Mouse (Mus musculus) right cerebral cortex, postnatal 36 days (tissue): ENCODE measurements at regions not wholly inside any gene's neighbourhood (a gene's known extent, or its start where the extent isn't known, plus 50 kb on each side); places are given as distances from the start of the nearest gene placed in this dataset.
"Not testable (repeated sequence)": the region's sequence is repeated elsewhere in the genome, so short reads cannot be mapped to it uniquely, and the experiment has no call there.

Experiments used
- DNase-seq, 2 experiments: peaks; one replicate each; pipeline ENCODE4 v3.0.0; 2022; ENCODE audit warnings: low spot score in 2 of 2, mixed read lengths in 1 of 2

GRCm38 (mm10) chr12:20802027-20802426, 188.2 kb upstream of the Asap2 start:
- DNase-seq, result not testable (repeated sequence)

DNA sequence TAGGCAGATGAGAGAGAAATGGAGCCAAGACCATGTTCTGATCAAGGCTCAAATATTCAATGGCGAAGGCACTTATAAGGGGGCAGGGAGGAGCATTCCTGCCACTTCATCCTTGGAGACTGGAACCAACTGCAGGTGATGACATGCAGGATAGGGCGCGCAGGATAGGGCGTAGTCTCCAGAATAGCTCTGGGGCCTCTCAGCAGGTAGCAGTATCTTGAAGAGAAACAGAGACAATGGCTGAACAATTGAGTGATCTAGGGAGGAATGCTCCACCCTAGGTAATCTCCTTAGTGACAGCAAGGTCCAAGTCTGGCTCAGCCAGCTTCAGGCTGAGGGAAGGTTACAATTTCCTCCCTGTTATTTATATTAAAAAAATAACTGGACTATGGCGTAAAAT, 184.8 kb upstream of the Asap2 start:
- DNase-seq, result not testable (repeated sequence)

DNA sequence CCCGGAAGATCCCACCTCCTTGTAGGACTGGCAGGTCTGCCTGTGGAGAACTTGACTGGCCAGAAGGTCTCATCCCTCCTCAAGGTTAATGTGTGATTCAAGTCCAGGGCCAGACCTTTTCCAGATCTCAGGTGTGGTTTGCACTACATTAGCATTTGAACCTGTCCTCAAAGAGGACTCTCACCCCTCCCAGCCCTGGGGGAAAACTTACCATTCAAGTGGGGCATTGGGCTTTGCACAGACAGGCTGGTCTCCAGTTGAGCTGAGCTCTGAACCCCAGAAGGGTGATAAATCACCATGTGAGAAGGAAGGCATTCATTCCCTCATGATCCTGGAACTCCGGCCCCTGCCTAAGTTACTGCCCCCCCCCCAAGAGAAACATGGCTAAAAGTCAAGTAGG, 183.6 kb upstream of the Asap2 start:
- DNase-seq, result no peak

DNA sequence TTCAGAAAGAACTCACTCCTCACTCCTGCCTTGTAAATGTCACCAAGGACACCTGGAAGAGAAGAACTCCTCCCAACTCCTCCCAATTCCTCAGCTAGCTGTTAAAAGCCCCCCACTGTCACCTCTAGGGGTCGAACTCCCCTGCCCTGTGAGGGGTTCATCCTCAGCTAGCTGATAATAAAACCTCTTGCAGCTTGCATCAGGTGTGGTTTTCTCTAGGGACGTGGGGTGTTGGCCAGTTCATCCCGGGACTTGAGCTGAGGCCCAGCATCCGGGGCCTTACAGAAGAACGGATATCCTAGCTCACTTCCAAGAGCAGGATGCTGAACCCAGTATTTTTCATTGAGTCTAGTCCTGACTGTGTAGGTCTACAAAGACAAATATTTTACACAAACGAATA, 176.4 kb upstream of the Asap2 start:
- DNase-seq, result not testable (repeated sequence)

GRCm38 (mm10) chr12:20815121-20815520, 175.1 kb upstream of the Asap2 start:
- DNase-seq, result not testable (repeated sequence)

GRCm38 (mm10) chr12:20815599-20815998, 174.7 kb upstream of the Asap2 start:
- DNase-seq, result no peak

DNA sequence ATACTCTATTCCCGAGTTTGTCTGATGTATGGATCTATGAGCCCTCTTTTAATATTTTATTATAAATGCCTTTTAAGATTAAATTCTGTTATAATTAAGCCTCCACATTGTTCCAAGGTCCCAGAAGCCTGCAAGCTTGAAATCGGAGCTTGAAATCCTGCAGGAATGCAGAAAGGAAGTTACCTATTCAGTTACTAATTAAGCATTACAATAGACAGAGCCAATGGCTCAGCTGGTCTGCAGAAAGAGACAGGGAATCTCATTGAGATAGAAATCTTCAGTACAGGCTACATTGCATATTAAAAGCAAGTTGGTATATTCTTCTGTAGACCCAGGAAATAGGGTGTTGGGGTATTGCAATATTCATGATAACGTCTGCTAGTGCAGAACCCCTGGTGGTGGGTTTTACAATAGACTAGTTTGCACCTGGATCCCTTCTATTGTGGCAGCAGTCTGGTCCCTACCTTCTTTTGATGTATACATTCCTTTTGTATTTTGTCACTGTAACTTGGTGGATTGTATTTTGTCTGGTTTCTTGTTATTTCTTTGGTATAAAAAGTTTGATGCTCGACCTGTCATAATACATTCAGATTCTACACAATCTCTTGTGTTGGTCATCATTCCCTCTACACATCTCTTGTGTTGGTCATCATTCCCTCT, 146.5 kb upstream of the Asap2 start:
- DNase-seq, result not testable (repeated sequence)

DNA sequence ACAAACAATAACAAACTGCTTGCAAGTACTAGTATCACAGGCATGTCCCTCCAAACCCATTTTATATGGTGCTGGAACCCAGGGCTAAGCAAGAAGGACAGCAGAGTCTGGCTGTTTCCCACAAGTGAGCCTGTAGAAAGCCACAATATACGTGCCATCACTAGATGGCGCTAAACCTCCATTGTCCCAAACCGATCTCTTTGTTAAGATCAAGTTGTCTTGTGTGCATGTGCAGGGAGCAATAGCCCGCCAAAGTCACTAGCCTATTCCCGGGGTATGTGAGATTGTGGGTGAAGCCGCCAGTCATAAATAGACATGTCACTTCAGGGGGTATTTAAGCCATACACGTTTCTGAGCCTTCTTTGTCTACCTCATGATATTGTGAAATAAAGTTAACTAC, 145.4 kb upstream of the Asap2 start:
- DNase-seq, result not testable (repeated sequence)

DNA sequence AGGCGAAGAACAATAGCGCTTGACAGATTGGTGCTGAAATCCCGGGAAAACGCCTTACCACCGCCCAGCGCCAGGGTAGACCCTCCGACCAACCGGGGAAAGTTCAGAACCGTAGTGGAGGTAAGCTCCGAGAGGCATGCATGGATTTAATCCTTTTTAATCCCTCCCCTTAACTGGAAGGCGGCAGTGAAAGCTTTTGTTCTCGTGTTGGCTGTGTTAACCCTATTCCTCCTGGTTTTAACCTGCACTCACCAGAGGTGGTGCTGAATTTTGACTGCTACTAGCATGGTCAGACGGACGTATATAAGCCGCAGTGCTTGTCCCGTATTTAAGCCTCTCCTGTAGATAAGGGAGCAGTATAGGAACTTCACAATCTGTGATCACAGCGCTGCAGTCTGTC, 145.0 kb upstream of the Asap2 start:
- DNase-seq, result no peak

- not testable (repeated sequence) for DNase-seq
These were observed 106.2 kb upstream of the Asap2 start for GRCm38 (mm10) chr12:20884104-20884503.

GRCm38 (mm10) chr12:20920653-20921397, 69.4 kb upstream of the Asap2 start:
- peak; percentile 26 to 39 for DNase-seq

DNA sequence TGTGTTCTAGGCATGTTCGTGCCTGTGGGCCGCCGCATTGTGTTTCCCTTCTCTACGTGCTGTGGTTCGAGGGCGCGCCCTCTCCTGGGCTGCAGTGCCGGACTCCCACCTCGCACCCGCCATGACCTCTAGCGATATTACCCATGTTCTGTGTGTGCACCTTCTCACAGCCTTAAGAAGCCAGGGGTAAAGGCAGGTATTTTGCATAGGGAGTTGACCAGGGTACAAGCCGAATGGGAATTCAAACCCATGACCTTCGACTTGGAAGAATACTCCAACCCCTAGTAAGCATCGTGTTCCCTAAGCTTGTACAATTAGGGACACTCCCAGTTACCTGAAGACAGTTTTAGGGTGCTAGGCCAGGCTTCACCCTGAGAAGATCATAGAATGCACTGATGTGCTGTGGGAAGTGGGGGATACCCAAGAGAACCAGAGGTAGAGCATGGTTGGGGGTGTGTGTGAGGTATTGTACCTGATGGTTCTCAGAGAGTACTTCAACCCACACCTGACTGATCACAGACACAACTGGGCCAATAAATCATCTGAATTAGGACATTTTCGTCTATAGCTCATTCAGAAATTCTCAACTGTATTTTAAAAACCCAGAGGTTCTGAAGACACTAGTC, 68.7 kb upstream of the Asap2 start:
- DNase-seq, result not testable (repeated sequence)

GRCm38 (mm10) chr12:20928966-20929365, 61.3 kb upstream of the Asap2 start:
- peak; percentile 6 to 14 for DNase-seq
